Mouse (Mus musculus) erythroid progenitor cell, adult 5-6 weeks (primary cell): ENCODE results near the gene Ehd2. TPM values are rescaled to one million over a fixed set of nuclear protein-coding genes. Genes with fewer than 3 reads are reported as not detected.
A peak's percentile ranks its signal among the peaks of the same experiment; 100 is the strongest.

Source experiments
- ATAC-seq: replicated peaks from 2 replicates; pipeline ENCODE4 v1.8.0; 2016; ENCODE audit warnings: moderate number of reproducible peaks, mild to moderate bottlenecking, moderate TSS enrichment, inconsistent platforms; ENCODE audit not compliant: poor library complexity, low FRiP score, severe bottlenecking
- total RNA-seq, 2 experiments: library from RNA; stranded (forward) in 1 of 2; stranded (reverse) in 1 of 2; fragments of 150-400 nt in 1 of 2; fragments of 186-747, 209-891 nt in 1 of 2; gene quantifications; 2 replicates each; pipeline versions ENCODE4 v1.2.3 to v1.2.4; 2015 to 2017; ENCODE audit warnings: low replicate concordance in 2 of 2

Ehd2 gene
- total RNA-seq, 2 experiments from 2014 or later: 0.76 to 5.4 TPM

DNA sequence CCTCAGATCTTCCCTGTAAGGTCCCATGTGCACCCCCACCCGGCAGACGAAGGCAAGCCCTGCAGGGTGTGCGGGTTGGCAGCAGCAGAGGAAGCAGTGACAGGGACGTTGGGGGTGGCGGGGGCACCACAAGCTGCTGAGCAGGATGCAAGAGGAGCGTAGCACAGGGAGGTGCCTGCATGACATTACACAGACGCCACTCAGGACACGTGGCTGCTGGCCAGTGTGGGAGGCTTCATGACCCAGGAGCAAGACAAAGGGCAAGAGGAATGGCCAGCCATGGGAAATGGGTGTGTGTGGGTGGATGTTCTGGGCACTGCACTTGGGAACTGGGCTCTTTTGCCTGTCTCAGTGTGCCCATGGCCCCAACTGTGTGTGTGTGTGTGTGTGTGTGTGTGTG is 12.9 kb upstream of the Ehd2 start:
- ATAC-seq: no peak

DNA sequence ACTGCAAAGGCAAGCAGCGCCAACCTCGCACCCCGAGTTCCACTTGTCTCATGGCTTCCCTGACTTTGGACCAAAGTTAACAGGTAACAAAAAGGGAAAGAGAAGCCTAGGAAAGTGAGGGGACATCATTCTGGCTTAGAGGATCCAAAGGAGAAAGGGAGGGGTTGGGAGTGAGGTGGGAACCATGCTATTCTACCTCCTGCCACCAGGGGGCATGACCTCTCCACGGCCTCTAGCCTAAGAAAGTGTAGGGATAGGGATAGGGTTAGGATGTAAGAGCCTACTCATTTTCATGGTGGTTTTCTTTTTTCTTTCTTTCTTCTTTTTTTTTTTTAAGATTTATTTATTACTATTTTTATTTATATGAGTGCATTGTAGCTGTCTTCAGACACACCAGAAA is 8.5 kb upstream of the Ehd2 start:
- peak; percentile 76 for ATAC-seq

DNA sequence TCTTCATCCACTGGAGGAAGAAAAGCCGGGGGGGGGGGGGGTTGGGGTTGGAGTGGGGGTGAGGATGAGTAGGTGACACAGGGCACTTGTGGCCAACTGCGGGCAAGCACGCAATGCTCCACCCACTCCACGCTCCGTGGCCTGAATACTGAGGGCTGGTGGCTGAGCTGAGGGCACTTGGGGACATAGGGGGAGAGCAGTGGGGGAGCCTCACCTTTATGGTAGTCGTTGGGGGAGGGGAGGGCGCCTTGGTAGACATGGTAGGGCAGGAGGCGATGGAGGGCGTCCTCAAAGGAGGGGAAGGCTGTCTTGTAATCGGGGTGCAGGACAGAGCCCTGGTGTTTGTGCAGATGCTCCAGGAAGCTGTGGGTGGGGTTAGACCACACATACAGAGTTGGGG is 8.1 kb upstream of the Ehd2 start:
- ATAC-seq: no peak

DNA sequence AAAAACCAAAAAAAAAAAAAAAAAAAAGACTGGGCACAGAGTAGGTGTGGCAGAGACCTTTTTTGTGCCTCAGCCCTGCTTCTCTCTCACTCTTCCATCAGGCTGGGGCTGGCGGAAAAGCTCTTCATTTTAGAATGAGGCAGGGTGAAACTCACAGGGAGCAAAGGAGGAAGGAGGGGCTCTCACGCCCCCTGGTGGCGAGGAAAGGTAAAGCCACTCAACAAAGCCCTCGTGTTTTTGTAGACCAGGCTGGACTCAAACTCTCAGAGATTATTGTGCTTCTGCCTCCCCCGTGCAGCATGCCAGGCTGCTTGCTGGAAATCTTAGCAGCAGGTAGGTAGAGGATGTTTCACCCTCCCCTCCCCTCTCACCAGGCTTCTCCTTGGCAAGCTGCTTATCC is 7.3 kb upstream of the Ehd2 start:
- ATAC-seq: peak; percentile 52; the same call in 1 of the 2 replicates

DNA sequence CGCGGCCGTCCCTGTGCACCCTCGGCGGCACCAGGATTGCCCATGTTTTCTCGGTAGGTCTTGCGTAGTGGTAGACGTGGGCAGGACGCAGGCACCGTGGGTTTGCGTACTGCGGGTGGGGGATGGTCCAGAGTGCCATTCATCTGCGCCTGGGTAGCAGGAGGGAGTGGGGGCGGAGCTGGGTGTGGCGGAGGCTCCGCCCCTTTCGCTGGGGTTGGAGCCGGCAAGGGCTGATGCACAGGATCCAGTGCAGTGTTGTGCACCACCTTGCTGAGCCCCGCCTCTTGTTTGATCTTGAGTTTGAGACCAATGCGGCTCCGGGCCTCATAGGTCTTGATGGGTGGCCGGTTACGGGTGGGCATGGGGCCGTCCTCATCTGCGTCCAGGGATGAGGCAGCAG is 4.9 kb upstream of the Ehd2 start:
- ATAC-seq: no peak

DNA sequence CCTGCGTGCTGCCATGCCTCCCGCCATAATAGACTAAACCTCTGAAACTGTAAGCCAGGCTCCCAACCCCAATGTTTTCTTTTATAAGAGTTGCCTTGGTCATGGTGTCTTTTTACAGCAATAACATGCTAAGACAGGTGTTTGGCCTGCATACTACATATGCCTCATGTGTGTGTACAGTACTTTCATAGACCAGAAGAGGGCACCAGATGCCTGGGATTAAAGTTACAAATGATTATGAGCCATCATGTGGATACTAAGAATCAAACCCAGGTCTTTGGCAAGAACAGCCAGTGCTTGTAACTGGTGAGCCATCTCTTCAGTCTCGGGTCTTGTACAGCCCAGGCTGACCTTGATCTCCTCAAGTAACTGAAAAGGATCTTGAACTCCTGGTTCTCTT is 2.3 kb upstream of the Ehd2 start:
- ATAC-seq: no peak

DNA sequence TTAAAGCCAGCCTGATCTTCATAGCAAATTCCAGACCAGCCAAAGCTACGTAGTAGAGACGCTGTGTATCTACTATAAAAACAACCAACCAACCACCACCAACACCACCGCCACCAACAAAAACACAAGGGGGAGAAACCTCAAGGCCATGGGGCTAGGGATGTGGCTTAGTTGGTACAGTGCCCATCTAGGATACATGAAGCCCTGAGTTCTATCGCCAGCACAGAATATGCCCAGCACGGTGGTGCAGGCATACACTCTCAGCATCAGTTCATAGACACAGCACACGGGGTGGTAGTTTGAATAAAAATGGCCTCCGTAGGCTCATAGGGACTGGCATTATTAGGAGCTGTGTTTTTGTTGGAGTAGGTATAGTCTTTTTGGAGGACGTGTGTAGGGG is 955 bp upstream of the Ehd2 start:
- no peak for ATAC-seq

DNA sequence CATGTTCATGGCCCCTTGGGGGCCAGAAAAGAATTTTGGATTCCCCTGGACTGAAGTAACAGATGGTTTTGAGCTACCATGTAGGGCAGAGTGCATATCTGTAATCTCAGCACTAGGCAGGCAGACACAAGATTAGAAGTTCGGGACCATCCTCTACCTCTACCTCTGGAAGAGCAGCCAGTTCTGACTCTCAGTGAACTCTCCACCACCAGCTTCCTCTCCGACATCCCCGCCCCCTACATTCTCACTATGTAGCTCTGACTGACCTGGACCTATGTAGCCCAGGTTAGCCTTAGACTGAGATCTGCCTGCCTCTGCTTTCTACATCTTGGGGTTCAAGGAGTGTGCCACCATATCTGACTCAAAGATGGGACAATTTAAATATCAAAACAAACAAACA is 878 bp downstream of the Ehd2 start:
- ATAC-seq: no peak

DNA sequence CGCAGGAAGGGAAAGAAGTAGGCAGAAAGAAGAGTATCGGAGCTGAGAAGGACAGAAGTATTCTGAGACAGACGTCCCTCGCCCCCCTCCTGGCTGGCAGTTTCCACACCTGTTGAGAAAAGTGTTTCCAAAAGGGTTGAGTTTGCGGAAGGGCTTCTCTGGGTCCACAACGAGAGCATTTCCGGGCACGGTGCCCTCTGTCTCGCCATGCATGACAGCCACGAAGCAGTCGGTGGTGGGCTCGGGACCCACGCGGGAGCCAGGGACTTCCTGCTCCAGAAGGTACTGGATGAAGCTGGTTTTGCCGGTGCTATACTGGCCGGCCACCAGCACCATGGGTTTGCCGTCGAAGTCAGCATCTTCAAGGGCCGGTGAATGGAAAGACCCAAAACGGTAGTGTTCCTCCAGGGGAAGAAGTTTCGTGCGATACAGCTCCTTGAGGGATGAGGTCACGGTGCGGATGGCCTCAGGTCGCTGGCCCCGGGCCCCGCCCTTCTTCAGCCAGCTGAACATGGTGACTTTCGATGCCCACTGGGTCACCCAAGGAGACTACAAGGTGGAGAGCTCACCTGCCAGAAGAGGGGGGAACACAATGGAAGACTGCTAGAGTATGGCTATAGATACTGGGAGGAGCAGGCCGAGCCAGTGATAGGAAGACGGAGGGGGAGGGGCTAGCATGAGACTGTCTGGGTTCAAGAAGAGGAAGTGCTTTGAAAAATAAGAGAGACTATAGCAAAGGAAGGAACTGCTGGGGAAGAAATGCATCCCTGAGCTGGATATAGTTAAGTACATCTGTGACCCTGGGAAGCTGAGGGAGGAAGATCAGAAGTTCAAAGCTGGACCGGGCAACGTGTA is 3.3 kb downstream of the Ehd2 start:
- no peak for ATAC-seq

DNA sequence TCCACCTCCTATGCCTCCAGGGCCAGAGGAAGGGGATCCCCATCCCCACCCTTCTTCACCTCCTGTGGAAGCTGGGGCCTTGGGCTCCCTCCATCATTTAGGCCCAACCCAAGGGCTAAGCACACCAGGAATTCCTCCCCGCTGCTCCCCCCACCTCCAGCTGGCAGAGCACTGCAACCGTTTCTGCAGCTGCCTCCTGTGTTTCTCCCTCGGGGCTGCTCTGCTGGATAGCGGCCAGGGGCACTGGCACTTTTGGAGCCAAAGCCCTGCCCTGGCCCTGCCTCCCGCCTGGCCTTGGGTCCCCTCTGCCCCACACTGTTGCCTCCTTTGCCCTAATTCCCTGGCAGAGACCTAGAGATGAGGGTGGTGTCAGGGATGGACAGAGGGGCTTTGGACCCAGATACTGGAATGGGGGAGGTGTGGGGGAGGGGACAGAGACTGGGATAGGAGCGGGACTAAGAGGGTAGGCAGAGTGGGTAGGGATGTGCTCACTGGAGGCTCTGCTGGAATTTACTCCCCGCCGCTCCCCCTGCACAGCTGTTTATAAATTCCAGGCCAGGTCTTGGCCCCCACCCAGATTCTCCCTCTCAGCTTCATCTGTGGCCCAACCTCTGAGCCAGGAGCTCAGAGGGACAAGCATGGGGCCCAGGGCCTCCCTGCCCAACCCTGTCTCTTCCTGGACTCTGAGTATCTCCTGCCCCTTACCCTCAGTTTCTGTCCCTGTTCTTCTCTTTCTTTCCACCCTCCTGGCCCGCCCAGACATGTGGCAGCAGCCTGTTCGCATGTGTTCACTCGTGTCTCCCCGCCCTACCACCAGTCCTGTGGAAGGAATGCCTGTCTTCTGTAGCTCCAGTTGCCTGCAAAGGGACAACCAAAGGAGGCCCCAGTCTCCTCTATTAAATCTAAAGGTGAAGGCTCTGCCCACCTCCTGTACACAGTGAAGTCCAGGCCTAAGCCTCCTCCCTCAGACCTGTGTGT is 4.8 kb downstream of the Ehd2 start:
- no peak for ATAC-seq

DNA sequence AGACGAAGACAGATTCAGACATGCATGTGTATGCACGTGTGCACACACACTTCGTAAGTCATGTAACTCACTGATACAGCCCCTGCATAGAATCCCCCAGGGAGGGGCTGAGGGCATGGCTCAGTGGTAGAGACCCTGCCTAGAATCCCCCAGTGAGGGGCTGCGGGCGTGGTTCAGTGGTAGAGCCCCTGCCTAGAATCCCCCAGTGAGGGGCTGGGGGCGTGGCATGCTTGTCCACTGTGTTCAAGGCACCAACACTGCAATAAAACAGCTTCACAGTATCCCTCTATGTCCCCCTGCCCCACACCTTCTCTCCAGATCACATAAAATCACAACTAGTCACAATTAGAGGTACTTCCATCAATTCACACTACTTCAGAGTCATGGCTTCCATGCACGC is 5.6 kb downstream of the Ehd2 start:
- ATAC-seq: no peak

DNA sequence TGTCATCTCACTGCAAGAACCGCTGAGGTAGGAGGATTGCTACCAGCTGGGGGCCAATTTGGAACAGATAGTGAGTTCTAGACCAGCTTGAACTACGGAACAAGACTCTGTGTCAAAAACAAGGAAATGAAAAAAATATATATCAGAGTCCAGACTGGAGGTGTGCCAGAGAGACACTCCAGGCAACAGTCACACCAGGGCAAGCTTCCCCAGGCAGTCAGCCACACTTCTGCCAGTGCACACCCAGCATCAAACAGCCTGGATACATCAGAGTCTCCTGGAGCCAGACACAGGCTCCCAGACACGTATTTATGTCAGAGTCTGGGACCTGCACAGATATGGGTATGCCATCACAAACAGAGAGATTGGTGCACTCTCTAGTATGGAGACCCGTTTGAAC is 6.1 kb downstream of the Ehd2 start:
- no peak for ATAC-seq

DNA sequence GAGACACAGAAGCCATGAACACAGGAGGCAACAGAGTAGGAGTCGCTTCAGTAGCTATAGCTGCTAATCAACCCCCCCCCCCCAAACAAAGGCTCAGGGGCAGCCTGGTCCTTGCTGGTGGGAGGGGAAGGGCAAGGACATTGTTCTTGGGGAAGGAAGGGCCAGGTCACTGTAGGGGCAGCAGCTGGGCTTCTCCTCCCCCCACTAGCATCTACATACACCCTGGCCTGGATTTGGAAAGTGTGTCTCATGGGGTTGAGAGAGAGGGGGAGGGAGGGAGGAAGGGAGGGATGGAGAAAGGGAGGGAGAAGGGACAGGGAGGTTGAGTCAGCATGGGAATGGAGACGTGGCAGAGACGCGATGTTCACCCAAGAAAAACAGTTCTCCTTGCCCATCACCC is 6.7 kb downstream of the Ehd2 start:
- ATAC-seq: no peak

DNA sequence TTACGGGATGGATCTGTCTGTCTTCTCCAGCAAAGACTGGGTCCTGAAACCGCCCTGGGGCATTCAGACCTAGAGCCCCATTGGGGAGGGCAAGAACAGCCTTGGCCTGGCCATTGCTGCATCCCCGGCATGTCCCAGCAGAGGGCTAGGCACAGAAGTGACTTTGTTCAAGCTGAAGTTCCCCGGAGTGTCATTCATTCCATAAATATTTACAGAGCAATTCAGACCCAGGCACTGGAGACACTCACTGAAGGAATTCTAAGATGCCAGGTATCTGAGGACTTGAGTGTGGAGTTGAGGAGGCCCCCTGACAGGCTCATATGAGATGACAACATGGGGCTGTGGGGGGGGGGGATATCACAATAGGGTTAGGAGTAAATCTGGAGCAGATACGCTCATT is 11.2 kb downstream of the Ehd2 start:
- no peak for ATAC-seq

DNA sequence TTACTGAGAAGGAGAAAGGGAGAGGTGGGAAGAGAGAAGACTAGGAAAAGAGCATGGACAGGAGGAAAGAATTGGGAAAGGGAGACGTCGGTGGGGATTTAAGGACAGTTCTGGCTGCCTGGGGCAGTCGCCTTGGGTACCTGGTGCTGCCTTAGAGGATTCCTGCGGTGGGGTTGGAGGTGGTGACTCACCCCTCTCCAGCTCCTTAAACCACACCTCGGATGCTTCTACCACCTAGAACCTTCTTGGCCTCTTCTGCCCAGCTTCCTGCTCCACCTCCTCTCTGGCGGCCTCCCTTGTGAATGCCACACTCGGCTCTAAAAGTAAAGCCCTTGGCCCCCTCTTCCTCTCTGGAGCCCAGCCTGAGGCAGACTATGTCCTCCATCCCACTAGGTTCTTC is 11.9 kb downstream of the Ehd2 start:
- ATAC-seq: no peak

DNA sequence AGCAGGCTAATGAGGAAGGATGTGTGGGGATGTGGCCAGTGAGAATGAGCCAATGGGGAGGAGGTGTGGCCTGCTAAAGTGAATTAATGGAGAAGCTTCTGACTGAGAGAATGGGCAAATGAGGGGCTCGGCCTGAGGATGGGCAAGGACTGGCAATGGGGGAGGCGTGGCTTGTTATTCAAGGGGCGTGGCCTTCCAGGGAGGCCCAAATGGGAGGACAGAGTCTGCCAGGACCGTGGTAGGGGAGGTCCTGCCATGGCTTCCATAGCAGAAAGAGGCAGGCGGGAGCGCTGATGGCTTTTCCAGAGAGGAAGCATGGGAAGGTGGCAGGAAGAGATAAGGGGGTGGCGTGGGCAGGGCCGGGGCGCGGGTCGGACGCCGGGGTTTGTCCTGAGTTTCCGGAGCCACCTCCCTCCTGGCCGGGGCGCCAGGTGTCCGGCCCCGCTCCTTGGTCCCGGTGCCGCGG is 12.4 kb downstream of the Ehd2 start:
- ATAC-seq: peak; percentile 35

DNA sequence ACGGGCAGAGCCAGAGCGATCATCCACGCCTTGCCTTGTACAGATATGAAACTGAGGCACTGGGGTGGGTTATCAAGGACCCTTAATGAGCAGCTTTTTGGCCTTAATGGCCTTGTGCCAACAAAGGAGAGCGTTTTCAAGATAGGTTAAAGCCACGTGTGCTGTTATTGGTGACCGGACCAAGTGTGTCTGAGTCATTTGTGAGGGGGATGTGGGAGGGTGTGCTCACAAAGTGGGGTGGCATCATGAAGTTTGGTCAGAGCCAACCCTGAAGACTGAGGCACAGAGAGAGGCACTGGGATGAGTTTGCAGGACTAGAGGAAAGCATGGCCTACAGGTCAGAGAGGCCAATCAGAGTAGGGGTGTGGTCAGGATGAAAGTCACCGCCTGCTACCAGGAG is 12.9 kb downstream of the Ehd2 start:
- ATAC-seq: peak; percentile 69

DNA sequence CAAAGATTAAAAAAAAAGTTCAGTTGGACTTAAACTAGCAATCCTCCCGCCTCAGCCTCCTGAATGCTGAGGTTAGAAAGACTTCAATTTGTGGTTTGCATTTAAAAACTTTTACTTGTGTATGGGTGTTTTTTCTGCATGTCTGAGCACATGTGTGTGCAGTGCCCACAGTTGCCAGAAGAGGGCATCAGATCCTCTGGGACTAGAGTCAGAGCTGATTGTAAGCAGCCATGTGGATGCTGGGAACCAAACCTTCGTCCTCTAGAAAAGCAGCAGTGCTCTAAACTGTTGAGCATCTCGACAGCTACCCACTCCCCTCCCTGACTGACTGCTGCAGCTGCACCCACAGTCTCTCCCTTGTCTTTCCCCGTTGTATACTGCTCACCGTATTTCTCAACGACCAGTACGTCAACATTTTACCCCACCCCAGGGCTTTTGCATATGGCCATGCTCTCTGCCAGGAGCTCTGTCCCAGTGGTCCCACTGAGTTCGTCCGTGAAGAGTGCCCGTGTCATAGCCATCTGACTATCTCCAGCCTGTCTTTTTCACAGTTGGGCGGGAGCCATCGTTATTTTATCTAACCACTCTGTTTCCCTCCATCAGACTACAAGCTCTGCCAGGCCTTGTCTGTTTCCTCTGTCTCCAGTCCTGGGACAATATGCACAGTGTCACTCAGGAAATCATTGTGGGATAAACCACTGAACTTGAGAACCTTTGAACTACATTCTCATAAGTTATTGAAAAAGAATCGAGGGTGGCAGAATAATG is 13.9 kb downstream of the Ehd2 start:
- ATAC-seq: peak; percentile 43; the same call in 1 of the 2 replicates

DNA sequence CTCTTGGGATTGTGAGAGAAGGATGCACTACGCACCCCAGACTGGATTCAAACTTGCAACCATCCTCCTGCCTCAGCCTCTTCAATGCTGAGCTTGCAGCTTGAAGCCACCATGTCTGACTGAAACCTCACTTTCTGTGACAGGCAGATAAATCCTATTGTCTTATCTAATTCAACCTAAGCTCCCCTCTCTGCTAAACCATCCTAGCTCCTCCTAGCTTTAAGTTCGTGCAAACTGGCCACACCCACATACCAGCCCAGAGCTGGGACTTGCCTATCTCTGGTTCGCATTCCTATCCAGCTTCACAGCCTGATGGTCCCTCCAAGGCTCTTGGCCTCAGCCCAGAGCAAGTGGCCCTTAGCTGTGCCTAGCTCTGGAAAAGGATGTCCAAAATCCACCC is 15.0 kb downstream of the Ehd2 start:
- ATAC-seq: peak; percentile 78

DNA sequence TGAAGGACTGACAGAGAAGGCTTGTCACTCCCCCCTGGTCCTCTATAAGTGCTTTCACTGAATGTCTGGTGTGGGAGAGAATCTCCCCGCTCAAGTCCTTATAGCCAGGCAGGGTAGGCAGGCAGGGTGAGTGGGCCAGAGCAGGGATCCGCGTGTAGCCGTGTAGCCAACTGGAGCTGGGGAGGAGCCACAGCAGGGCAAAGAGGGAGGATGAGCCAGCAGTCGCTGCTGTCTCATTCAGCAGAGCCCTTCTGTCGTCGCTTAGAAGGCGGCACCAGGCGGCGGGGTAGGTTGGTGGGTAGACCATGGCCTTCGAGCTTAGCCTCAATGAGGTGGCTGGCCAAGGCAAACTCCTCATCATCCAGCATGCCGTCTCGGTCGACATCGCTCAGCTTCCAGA is 17.4 kb downstream of the Ehd2 start:
- ATAC-seq: no peak
